Mouse (Mus musculus): ENCODE data around the gene Zswim8.

The Zswim8 gene

DNA sequence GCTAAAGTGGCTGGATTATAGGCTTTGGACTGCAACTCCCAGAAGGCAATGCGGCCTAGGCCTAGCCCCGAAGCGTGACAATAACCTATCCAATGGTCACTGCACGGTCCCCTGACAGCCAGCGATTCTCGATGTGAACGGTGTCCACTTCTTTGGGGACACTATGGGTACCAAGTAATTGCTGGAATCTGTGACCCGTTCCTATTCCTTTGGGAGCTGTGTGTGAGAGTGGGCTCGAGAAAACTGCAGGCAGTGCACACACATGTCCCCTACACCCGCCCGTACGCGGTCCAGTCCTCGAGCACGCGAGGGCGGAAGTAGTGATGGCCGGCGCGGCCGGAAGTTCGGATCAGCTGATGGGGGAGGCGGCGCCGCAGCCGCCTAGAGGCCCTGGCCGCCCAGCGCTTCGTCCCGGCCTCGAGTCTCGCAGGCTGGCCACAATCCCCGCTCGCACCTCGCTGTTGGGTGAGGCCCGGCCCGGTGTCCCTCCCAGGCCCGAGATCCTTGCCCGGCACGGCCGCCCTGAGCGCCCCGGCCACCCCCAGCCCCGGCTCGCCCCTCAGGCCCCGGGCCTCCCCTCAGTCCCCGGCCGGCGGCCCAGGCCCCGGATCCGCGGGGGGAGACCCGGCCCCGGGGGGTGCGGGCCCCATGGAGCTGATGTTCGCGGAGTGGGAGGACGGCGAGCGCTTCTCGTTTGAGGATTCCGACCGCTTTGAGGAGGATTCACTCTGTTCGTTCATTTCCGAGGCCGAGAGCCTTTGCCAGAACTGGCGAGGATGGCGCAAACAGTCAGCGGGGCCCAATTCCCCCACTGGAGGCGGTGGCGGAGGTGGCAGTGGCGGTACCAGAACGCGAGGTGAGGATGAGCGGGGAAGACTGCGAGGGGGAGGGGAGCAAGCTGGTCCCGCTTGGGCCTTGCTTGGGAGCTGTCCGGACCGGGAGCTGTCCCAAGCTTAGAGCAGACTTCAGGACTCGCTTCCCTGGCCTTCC, at the start of gene Zswim8:
Gene Zswim8 (plus strand): TSS at position 352 of the 990 bp plus-strand sequence.
- peak; percentile 93 for DNase-seq

DNA sequence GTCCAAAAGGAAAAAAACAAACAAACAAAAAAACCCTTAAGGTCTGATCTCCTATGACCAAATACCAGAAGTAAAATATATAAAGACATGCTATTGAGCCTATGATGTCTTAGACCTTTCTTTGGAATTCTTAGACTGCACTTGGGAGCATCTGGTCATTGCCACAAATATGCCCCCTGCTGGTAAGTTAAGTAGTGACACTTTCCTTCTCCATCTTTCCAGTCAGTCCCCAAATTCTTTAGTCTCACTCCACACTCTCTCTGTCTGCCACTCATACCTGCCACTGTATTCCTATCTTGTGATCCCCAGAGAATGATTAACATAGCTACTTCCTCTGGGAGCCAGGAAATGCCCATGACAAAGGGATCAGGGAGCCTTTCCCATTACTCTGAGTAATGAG, 49.0 kb upstream of the Zswim8 start:
- peak; percentile 74 for DNase-seq

DNA sequence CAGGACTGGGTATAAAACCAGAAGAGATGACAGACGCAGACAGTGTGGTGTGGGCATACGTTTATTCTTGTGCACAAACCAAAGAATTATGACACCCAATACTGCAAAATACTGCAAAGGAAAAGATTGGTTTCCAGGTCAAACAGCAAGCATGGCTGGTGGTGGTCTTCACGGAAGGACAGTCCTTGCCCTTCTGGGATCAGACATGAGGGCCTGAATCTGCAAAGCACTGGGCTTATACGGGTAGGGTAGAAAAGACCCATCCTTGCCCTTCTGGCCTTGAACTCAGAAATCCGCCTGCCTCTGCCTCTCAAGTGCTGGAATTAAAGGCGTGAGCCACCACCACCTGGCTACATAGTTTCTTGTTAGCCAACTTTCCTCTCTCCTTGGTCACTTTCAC, 48.5 kb upstream of the Zswim8 start:
- no peak for DNase-seq

DNA sequence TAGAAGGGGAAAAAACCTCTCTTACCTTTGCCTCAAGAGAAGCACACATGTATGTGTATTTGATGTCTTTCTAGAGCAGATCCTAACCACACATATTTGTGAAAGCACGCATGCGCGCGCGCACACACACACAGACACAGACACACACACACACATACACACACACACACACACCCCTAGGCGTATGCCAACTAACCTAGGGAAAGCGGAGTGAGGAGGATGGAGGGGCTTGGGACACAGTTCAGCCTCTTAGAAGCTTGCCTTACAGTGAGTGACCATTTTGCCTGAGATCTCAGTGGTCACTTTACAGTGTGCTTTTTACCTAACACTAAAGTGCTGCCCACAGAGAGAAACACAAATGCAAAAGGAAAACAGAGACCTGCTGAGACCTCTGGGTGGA, 47.7 kb upstream of the Zswim8 start:
- DNase-seq: no peak

DNA sequence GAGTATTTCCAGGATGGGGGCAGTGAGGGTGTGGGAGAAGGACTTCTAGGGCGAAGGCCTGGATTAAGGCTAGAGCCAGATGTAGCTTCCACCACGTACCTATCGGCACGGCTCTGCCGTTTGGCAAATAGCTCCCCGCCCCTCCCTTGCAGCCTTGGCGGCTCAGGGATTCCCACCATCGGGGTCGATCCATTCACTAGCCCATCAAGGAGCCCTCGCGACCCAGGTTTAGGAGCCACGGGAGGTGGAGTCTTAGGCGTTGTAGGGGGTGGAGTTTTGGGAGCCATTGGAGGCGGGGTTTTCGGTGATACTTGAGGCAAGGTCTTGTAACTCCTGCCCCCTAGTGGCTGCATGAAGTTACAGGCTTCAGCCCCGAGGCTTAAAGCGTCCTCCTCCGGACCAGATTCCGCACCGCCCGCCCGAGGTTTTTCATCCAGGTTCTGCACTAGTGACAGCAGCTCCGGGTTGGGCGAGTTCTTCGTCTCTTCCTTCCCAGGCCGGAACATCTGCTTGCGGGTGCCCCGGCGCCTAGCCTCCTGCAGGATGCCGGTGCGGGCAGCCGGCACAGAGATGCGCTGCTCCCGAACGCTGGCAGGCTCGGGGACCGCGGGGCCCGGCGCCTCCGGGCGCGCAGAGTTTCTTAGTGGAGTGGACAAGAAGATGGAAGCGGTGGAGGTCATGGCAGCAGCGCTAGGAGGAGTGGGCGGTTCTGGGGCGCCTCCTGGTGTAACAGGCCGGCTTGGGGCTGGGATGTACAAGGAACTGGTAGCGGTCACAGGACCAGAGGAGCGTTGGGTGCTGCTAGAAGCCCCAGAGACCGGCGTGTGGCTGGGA, 46.3 kb upstream of the Zswim8 start:
- DNase-seq: peak; percentile 98

DNA sequence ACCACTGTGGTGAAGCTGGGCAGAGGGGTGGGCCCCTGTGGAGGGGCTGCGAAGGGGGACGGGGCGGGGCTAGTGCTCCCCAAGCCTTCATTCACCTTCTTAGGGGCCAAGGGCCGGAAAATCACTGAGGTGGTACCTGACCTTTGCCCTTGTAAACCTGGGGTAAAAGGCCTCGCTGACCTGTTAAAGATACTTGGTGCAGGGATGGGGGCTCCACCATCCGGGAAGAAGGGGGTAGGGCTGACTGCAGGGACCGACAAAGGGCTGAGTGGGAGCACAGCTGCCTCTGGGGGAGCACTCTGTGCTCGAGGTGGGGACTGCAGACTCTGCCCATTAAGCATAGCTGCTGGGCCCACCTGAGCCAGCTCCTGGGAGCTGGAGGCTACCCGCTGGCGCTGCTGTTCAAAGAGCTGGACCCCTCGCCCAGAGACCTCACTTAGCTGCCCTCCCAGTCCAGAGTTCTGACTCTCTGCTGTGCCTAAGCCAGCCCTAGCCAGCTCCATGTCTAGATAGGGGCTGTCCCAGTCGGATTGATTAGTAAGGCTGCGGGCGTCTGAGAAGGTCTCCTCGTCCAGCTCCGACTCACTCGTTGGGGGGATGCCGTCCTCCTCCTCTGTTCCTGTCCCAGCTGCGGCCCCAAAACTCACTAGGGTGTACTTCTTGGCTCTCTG, 45.6 kb upstream of the Zswim8 start:
- DNase-seq: peak; percentile 73

DNA sequence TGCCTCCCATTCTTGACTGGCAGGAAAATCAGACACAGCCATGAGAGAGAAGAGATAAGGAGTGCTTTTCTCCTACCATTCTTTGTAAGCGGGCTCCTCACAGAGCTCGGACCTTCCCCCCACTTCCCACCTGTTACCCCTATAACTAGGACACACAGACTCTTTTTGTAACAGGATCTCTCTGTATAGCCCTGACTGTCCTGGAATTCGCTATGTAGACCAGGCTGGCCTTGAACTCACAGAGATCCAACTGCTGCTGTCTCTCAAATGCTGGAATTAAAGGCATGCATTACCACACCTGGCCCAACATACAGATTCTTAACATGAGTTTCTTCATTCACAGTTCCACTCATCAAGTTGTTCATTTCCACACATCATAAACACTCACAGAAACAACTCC, 44.6 kb upstream of the Zswim8 start:
- DNase-seq: no peak

DNA sequence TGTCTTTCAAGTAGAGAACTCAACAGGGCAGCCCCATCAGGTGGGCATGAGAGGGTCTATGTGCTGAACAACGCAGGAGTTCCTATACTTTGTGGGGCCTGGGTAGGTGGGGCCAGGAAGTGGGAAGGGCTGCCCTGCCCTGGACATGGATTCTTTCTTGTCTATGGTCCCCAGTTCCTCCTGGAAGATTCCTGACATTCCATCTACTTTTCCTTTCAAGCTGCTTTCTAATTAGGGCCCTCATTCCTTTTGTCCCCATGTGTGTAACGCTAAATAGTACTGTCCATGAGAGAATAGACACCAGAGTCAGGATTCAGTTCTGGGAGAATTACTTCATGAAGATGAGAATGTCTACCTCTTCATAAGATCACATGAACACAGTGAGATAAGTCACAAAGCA, 43.8 kb upstream of the Zswim8 start:
- DNase-seq: no peak

DNA sequence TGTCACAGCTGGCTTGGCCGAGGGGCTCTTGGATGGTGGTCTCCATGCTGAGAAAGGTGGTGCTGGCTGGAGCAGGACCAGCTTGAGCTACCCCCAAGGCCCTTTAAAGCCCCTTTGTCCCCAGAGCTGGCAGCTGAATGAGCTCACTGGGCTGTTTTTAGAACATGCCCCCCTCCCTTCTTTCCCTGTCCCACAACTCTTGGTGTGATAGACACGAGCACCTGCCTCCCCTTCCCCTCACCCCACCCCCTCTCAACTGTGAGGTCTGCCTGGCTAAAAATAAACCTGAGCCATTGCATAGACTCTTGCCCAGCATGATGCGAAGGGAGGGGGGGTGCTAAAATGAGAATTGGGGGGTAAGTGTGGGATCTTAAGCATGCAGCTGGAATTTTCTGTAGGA, 42.9 kb upstream of the Zswim8 start:
- no peak for DNase-seq

DNA sequence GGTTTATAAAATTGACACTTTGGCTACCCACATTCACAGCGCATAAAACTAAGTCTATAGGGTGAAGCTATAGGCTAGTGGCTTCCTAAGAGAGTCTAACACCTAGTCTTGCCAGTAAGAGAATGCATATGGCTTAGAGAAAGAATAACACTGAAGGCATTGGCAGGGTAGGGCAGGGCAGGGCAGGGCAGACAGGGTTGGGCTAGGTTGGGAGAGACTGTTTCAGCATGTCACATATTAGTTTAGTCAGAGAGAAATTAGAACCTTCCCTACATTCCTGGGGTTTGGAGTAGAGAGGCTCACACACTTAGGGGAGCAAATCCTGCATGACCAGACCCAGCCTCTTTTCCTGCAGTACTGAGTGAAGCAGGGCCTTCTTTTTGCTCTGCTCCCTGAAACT, 39.9 kb upstream of the Zswim8 start:
- DNase-seq: no peak

DNA sequence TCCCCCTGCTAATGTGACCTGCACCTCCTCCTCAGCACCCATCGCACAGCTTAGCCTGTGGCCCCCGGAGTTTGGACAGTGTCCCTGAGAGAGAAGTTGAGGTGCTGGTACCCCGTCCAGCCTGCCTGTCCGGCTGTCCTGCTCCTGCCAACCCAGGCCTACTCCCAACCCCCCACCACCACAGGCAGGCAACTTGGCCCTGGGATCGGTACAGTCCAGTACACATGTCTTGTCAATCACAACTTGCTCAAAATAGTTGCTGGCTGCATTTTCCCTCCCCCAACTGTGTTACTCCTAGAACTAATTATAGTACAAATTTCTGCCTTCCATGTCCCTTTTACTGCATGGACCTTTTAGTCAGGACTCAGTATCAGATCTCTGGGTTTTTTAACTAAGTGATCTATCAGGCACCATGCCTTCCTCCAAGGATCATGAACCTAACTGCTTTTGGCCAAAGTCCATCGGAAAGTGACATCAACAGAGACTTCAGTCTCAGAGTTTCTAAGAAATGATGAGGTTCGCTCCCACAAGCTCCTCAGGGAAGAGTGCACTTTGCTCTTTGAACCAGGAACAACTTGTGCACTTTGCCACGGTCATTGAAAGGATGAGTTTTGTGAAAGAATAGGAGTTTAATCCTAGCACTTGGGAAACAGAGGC, 39.1 kb upstream of the Zswim8 start, which contains the start of gene Synpo2l:
Gene Synpo2l (minus strand): TSS at position 201 of the 657 bp plus-strand sequence.
- DNase-seq: peak; percentile 93

DNA sequence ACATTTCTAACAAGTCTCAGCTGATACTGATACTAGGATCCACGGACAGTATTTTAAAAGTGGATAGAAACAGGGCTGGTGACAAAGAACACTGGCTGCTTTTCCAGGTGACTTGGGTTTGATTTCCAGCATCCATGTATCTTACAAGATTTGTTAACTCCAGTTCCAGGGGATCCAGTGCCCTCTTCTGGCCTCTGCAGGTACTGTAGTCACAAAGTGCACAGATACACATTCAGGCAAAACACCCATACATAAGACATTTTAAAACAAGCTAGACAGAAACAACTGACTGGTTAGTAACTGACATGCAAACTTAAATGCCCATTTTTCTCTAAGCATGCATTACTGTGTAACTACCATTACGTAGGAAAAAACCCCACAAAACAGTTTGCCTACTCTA, 34.4 kb upstream of the Zswim8 start:
- DNase-seq: peak; percentile 78

DNA sequence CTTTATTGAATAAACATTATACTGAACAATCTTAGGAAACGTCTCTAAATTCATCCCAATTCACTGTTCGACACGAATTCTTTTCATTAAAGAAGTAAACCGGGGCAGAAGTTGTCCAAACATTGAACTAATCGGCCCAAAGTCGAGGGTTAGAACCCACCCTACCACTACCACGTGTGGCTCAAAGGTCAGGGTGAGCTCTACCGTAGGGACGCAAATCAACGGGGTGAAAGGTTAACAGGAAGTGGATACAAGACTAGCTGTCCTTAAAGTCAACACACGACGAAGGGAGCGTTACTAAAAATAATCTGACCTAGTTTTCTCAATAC, 33.7 kb upstream of the Zswim8 start:
- DNase-seq: peak; percentile 92

DNA sequence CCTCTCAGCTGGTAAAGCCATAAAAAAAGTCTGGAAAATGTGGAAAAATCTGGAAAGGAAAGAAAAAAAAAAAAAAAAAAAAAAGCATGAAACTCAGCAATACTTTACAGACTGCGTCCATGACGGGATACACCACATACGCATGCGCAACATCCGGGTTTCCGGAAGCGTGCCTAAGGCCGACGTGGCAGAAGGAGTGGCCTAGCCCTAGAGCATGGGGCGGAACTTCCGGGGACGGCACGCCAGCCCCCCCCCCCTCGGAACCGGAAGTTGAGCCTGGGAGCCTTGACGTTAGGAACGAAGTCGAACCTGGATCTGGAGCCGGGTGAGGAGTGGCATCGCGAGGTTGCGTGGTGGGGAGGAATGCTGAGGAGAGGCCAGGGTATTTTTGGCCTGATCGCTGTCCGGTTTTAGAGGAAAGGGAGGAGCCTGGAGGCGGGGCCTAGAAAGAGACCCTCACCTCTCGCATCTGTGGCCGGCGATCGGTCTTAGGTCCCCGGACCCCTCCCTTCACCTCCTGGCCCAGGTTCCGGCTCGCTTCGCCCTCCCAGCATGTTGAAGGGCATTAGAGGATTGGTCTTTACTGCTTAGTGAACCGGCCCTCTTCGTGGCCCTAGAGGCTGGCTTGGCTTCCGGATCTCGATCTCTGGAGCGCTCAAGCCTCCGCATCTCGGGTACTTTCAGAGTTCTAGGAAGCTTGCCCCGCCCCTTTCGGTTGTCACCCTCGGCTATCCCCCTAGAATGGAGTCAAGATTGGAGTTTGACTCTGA, 33.1 kb upstream of the Zswim8 start, which contains the start of gene Sec24c:
Gene Sec24c (plus strand): TSS at position 245 of the 770 bp plus-strand sequence.
- DNase-seq: peak; percentile 97

DNA sequence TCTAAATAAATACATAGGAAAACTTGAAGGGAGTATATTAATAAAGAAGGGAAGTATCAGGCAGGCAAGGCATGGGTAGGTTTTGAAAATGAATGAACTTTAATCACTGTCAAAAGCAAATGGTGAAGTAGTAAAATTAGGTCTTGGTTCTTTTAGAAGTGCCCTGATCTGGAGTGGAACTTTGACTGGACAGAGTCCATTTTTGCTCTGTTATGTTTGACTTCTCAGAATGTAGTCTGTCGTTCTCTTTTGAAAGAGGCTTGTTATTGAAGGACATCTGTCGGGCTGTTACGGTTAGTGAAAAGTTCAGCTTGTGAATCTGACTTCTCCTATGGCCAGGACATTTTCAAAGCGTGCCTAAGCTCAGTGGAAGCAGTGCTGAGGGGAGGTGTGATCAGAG, 29.4 kb upstream of the Zswim8 start:
- DNase-seq: peak; percentile 54

DNA sequence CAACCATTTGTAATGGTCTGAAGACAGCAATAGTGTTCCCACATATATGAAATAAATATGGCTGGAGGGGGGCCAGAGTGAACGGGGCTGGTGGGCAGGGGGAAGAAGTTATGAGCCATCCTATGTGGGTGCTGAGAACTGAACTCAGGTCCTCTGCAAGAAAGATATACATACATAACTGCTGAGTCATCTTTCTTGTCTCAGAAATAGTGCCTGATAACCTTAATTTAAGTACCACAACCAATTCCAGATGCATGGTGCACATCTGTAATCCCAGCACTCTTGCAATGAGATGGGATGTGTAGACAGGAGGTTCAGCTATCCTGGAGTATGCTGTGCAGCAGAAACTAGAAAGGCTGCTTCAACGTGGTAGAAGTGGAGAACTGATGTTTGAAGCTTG, 25.6 kb upstream of the Zswim8 start:
- no peak for DNase-seq

DNA sequence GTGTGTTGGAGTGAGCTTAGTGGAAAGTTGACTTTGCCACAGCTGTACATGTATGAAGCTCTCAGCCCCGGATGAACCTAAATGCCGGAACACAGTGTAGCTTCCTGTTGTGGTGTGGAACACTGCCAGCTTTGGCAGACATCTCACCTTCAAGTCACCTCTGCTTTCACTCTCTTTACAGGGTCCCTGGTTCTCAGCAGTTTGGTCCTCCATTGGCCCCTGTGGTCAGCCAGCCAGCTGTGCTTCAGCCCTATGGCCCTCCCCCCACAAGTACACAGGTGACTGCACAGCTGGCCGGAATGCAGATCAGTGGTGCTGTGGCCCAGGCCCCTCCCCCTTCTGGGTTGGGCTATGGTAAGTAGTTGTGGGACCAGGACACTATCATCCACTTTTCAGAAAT, 24.9 kb upstream of the Zswim8 start:
- DNase-seq: peak; percentile 58

DNA sequence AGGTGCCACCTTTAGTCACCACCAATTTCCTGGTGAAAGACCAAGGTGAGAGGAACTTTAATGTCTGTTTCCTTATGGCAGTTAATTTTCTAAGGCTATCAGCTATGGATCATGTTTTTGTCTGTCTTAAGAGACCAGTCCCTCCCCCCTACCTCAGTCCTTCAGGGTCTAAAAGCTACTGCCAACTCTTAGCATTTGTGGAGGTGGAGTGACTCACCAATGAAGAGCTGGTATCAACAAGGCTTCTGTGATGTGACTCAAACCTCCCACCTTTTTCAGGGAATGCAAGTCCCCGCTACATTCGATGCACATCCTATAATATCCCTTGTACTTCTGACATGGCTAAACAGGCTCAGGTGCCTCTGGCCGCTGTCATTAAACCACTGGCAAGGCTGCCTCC, 20.8 kb upstream of the Zswim8 start:
- no peak for DNase-seq

DNA sequence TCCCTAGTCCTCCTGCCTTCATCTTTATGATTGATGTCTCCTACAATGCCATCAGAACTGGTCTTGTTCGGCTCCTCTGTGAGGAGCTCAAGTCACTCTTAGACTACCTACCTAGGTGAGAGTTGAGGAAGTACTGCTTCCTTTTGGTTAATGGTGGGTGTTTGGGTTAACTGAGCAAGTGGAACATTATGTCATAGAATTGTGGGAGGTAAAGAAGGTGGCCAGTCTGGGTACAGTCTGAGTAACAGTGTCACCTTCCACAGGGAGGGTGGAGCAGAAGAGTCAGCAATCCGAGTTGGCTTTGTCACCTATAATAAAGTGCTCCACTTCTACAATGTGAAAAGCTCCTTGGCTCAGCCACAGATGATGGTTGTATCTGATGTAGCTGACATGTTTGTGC, 18.3 kb upstream of the Zswim8 start:
- DNase-seq: no peak

DNA sequence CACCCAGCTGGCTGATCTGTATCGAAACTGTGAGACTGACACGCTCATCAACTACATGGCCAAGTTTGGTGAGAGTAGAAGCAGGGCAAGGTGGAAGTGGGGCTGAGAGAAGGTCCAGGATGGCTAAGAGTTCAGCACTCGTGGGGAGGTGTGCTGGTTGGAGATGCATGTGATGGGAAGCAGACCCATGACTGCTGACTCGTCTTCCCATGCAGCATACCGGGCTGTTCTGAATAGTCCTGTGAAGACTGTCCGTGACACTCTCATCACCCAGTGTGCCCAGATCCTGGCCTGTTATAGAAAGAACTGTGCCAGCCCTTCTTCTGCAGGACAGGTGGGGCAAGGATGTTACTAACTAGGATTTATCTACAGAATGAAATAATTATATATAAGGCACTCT, 15.6 kb upstream of the Zswim8 start:
- no peak for DNase-seq

DNA sequence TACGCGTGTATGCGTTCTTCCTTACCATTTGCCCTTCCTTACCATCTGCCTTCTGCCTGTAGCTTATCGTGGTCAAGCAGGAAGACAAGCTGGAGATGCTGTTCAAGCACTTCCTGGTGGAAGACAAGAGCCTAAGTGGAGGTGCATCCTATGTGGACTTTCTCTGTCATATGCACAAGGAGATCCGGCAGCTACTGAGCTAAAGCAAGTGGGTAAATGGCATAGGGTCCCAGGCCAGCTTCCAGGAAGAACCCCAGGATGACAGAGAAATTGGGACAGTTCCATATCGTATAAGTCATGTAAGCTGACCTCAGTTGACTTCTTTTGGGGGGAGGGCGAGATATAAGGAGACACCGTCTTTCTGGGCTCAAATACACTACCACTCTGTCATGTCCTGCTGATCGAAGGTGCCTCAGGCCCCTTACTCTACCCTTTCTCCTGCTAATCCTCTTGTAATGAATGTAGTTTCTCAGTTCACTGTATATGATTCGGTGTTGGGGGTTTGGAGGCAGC, 13.7 kb upstream of the Zswim8 start:
- no peak for DNase-seq
